Mouse (Mus musculus): Measurements from ENCODE around the gene Trmt13. TPM values are rescaled to one million over a fixed set of nuclear protein-coding genes. Genes with fewer than 3 reads are reported as not detected.

Gene Trmt13
- polyA plus RNA-seq, 1 experiment from 2014 or later = 29.0 TPM

GRCm38 (mm10) chr3:116618855-116619254 is 4.5 kb upstream of the Trmt13 start:
- no peaks in the 10 kb centered on the region for H3K27me3 ChIP-seq (replicated peaks; ENCODE audit: control insufficient read depth, insufficient read depth, low read length)
- WGBS = 79% methylated on average over 6 of the region's 6 CpGs
- DNase-seq (ENCODE audit: low spot score) = no peak
- H3K4me3 ChIP-seq (ENCODE audit: low read depth, low read length) = no peak overlapping the region
- no peak overlapping the region for H3K9ac ChIP-seq (ENCODE audit: low read length)
- H3K36me3 ChIP-seq (ENCODE audit: control insufficient read depth, insufficient read depth, low read length) = peaks cover 71% of the 10 kb centered on the region
- H3K4me1 ChIP-seq (replicated peaks; ENCODE audit: control insufficient read depth, insufficient read depth, low read length) = no peaks in the 10 kb centered on the region
- no peak for ATAC-seq (replicated peaks; ENCODE audit: low FRiP score, low TSS enrichment, low read depth)
- H3K4me2 ChIP-seq (ENCODE audit: low read length) = no peak overlapping the region
- no peak overlapping the region for H3K27ac ChIP-seq (ENCODE audit: low read depth)
- H3K9me3 ChIP-seq (ENCODE audit: control insufficient read depth, low read length) = no peaks in the 10 kb centered on the region

GRCm38 (mm10) chr3:116615318-116616068 is 1.1 kb upstream of the Trmt13 start:
- Histone ChIP-seq H3K4me2 (ENCODE audit: low read length) (no peak overlapping the region), H3K36me3 (ENCODE audit: control insufficient read depth, insufficient read depth, low read length) (peaks cover 58% of the 10 kb centered on the region), H3K27me3 (replicated peaks; ENCODE audit: control insufficient read depth, insufficient read depth, low read length) (no peaks in the 10 kb centered on the region), H3K4me1 (replicated peaks; ENCODE audit: control insufficient read depth, insufficient read depth, low read length) (no peaks in the 10 kb centered on the region), H3K4me3 (ENCODE audit: low read depth, low read length) (no peak overlapping the region), H3K9me3 (ENCODE audit: control insufficient read depth, low read length) (no peaks in the 10 kb centered on the region), H3K27ac (ENCODE audit: low read depth) (no peak overlapping the region), H3K9ac (ENCODE audit: low read length) (no peak overlapping the region)
- DNase-seq (ENCODE audit: low spot score) (no peak), ATAC-seq (replicated peaks; ENCODE audit: low FRiP score, low TSS enrichment, low read depth) (no peak)
- WGBS = 78% methylated on average over 8 of the region's 8 CpGs

- H3K27me3 ChIP-seq (replicated peaks; ENCODE audit: control insufficient read depth, insufficient read depth, low read length) = no peaks in the 10 kb centered on the region
- ATAC-seq (replicated peaks; ENCODE audit: low FRiP score, low TSS enrichment, low read depth) (no peak), DNase-seq (ENCODE audit: low spot score) (no peak)
- no peak overlapping the region for H3K4me2 ChIP-seq (ENCODE audit: low read length)
- WGBS = 81% methylated on average over 9 of the region's 9 CpGs
- no peak overlapping the region for H3K4me3 ChIP-seq (ENCODE audit: low read depth, low read length)
- H3K27ac ChIP-seq (ENCODE audit: low read depth) = no peak overlapping the region
- peaks cover 22% of the 10 kb centered on the region for H3K36me3 ChIP-seq (ENCODE audit: control insufficient read depth, insufficient read depth, low read length)
- H3K4me1 ChIP-seq (replicated peaks; ENCODE audit: control insufficient read depth, insufficient read depth, low read length) = no peaks in the 10 kb centered on the region
- no peak overlapping the region for H3K9ac ChIP-seq (ENCODE audit: low read length)
- H3K9me3 ChIP-seq (ENCODE audit: control insufficient read depth, low read length) = no peaks in the 10 kb centered on the region
Observed at GRCm38 (mm10) chr3:116604570-116604969, 9.8 kb downstream of the Trmt13 start.

GRCm38 (mm10) chr3:116601781-116602180 is 12.6 kb downstream of the Trmt13 start:
- Histone ChIP-seq H3K4me1 (replicated peaks; ENCODE audit: control insufficient read depth, insufficient read depth, low read length) (no peaks in the 10 kb centered on the region), H3K9ac (ENCODE audit: low read length) (no peak overlapping the region), H3K27ac (ENCODE audit: low read depth) (no peak overlapping the region), H3K36me3 (ENCODE audit: control insufficient read depth, insufficient read depth, low read length) (no peaks in the 10 kb centered on the region), H3K4me2 (ENCODE audit: low read length) (no peak overlapping the region), H3K9me3 (ENCODE audit: control insufficient read depth, low read length) (no peaks in the 10 kb centered on the region), H3K27me3 (replicated peaks; ENCODE audit: control insufficient read depth, insufficient read depth, low read length) (no peaks in the 10 kb centered on the region), H3K4me3 (ENCODE audit: low read depth, low read length) (no peak overlapping the region)
- ATAC-seq (replicated peaks; ENCODE audit: low FRiP score, low TSS enrichment, low read depth) (no peak), DNase-seq (ENCODE audit: low spot score) (no peak)
- WGBS = 93% methylated on average over 5 of the region's 5 CpGs

DNA sequence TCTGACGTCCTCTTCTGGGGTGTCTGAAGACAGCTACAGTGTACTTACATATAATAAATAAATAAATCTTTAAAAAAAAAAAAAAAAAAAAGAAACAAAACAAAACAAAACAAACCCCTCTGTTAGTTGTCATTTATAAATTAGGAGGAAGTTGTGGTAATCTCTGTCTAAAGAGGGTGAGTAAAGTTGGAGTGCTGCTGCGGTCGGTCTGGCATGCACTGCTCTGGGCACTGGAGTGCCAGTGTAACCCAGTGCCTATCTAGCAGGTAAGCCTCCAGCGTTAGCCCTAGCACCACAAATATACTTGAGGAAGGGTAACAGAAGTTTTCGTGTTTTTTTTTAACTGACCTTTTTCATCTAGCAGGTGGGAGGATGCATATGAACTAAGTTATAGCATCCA is 13.4 kb downstream of the Trmt13 start:
- Histone ChIP-seq H3K9ac (ENCODE audit: low read length) (no peak overlapping the region), H3K4me2 (ENCODE audit: low read length) (no peak overlapping the region), H3K36me3 (ENCODE audit: control insufficient read depth, insufficient read depth, low read length) (no peaks in the 10 kb centered on the region), H3K4me1 (replicated peaks; ENCODE audit: control insufficient read depth, insufficient read depth, low read length) (0 out of 2 replicates have a peak, but pooled peaks cover 1% of the 10 kb centered on the region), H3K27me3 (replicated peaks; ENCODE audit: control insufficient read depth, insufficient read depth, low read length) (no peaks in the 10 kb centered on the region), H3K9me3 (ENCODE audit: control insufficient read depth, low read length) (no peaks in the 10 kb centered on the region), H3K4me3 (ENCODE audit: low read depth, low read length) (no peak overlapping the region), H3K27ac (ENCODE audit: low read depth) (no peak overlapping the region)
- no peak for DNase-seq (ENCODE audit: low spot score)
- WGBS = 88% methylated on average over 5 of the region's 5 CpGs
- ATAC-seq (replicated peaks; ENCODE audit: low FRiP score, low TSS enrichment, low read depth) = no peak

- Histone ChIP-seq H3K4me3 (ENCODE audit: low read depth, low read length) (no peak overlapping the region), H3K27ac (ENCODE audit: low read depth) (no peak overlapping the region), H3K27me3 (replicated peaks; ENCODE audit: control insufficient read depth, insufficient read depth, low read length) (no peaks in the 10 kb centered on the region), H3K4me2 (ENCODE audit: low read length) (no peak overlapping the region), H3K4me1 (replicated peaks; ENCODE audit: control insufficient read depth, insufficient read depth, low read length) (peaks cover 5% of the 10 kb centered on the region; the same call in 1 of the 2 replicates), H3K9ac (ENCODE audit: low read length) (no peak overlapping the region), H3K9me3 (ENCODE audit: control insufficient read depth, low read length) (no peaks in the 10 kb centered on the region), H3K36me3 (ENCODE audit: control insufficient read depth, insufficient read depth, low read length) (no peaks in the 10 kb centered on the region)
- WGBS = 84% methylated on average over 2 of the region's 2 CpGs
- no peak for DNase-seq (ENCODE audit: low spot score)
- no peak for ATAC-seq (replicated peaks; ENCODE audit: low FRiP score, low TSS enrichment, low read depth)
Observed at GRCm38 (mm10) chr3:116599705-116600104, 14.7 kb downstream of the Trmt13 start.

DNA sequence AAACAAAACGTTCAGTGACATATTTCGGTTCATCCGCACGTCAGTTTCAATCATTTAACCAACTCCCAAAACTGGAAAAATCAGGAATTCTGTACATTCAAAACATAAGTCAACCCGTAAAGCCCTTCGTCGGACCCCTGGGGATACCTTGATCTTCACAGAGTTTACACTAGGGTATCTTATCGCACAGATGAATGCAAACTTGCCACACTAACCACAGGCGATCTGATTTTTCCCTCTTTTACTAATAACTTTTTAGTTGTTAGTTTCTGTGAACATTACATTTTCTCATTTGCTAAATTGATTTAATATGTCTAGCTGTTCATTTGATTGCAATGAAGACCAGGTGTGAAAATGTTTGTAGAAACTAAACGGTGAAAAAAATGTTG is 18.8 kb downstream of the Trmt13 start:
- Histone ChIP-seq H3K36me3 (ENCODE audit: control insufficient read depth, insufficient read depth, low read length) (peaks cover 13% of the 10 kb centered on the region), H3K4me3 (ENCODE audit: low read depth, low read length) (peak overlapping the region; percentile 77), H3K4me2 (ENCODE audit: low read length) (peak overlapping the region; percentile 60), H3K27me3 (replicated peaks; ENCODE audit: control insufficient read depth, insufficient read depth, low read length) (no peaks in the 10 kb centered on the region), H3K9ac (ENCODE audit: low read length) (peak overlapping the region; percentile 67), H3K9me3 (ENCODE audit: control insufficient read depth, low read length) (no peaks in the 10 kb centered on the region), H3K4me1 (replicated peaks; ENCODE audit: control insufficient read depth, insufficient read depth, low read length) (peaks cover 9% of the 10 kb centered on the region; the same call in 1 of the 2 replicates), H3K27ac (ENCODE audit: low read depth) (no peak overlapping the region)
- no peak for ATAC-seq (replicated peaks; ENCODE audit: low FRiP score, low TSS enrichment, low read depth)
- DNase-seq (ENCODE audit: low spot score) = no peak
- WGBS = 10% methylated on average over 10 of the region's 10 CpGs

DNA sequence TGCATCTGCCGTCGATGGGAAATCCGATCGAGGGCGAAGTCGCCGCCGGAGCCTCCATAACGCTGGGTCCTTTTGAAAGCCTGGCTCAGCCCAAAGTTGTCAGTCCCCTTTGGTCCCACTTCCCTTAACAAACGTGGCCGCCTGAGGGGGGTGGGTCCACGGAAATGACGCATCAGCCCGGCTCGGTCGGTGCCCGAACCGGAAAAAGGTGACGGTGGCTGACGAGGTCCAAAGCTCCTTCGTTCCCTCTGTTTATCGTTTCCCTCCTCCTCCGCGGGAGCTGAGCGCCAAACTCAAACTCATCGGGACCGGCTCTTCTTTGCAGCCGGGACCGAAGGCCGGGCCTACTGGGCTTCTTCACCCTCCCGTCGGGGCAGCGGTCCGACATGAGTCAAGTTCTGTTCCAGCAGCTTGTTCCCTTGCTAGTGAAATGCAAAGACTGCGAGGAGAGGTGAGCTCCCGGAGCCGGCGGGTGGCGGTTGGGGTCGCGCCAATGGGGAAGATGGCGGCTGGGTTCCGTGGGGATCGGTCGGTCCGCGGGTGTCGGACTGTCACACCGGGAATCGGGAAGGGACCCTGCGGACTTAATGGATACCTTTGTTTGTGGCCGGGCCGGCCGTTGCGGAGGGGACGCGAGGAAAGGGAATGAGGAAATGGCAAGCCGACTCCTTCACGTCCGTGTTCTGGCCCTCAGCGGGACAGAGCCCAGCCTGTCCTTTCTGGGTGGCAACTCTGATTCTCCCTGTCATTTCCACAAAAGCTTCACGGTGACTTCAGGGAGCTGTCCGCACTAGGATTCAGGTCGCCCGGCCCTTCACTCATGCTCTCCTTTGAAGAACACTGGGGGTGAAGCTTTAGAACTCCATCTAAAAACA is 19.4 kb downstream of the Trmt13 start, which contains the start of gene Sass6:
TSS of gene Sass6 (plus strand) at position 255 of the 875 bp plus-strand sequence.
- peak within 1 kb of the TSS; percentile 69 for H3K27ac ChIP-seq (ENCODE audit: low read depth)
- peak within 1 kb of the TSS; percentile 77 for H3K4me3 ChIP-seq (ENCODE audit: low read depth, low read length)
- peak within 1 kb of the TSS; percentile 67 for H3K9ac ChIP-seq (ENCODE audit: low read length)
- WGBS = under 1% methylated on average over 65 of the region's 65 CpGs
- peak; percentile 99 for DNase-seq (ENCODE audit: low spot score)
- H3K9me3 ChIP-seq (ENCODE audit: control insufficient read depth, low read length) = no peaks in the 10 kb centered on the region
- peak; percentile 97 for ATAC-seq (replicated peaks; ENCODE audit: low FRiP score, low TSS enrichment, low read depth)
- H3K4me1 ChIP-seq (replicated peaks; ENCODE audit: control insufficient read depth, insufficient read depth, low read length) = peaks cover 9% of the 10 kb centered on the region; the same call in 1 of the 2 replicates
- peaks cover 19% of the 10 kb centered on the region for H3K36me3 ChIP-seq (ENCODE audit: control insufficient read depth, insufficient read depth, low read length)
- no peaks in the 10 kb centered on the region for H3K27me3 ChIP-seq (replicated peaks; ENCODE audit: control insufficient read depth, insufficient read depth, low read length)
- peak within 1 kb of the TSS; percentile 60 for H3K4me2 ChIP-seq (ENCODE audit: low read length)
